Mouse (Mus musculus): Measurements from ENCODE around the gene Gm10642. TPM values are rescaled to one million over a fixed set of nuclear protein-coding genes. Genes with fewer than 3 reads are reported as not detected.
A peak's percentile ranks its signal among the peaks of the same experiment; 100 is the strongest.

Gene Gm10642
- total and polyA plus RNA-seq, 3 experiments: 0.87 to 2.4 TPM; not detected in 1

- no peak for TF ChIP-seq TAL1 (conservative IDR thresholded peaks at IDR 0.05; ENCODE audit: low read depth, low read length)
- no peak for TF ChIP-seq GATA2 (IDR thresholded peaks at IDR 0.05; ENCODE audit: borderline replicate concordance, low read depth, low read length)
- no peak for TF ChIP-seq GATA1 (IDR thresholded peaks at IDR 0.05; ENCODE audit: borderline replicate concordance, low read length)
- TF ChIP-seq POLR2AphosphoS5 (IDR thresholded peaks at IDR 0.05; ENCODE audit: insufficient replicate concordance, low read depth, low read length): no peak
- no peak for TF ChIP-seq CTCF (IDR thresholded peaks at IDR 0.05; ENCODE audit: low read depth, low read length)
- H3K27me3 ChIP-seq (ENCODE audit: insufficient read depth, low read length): no peaks in the 10 kb centered on the region
- peaks cover 40% of the 10 kb centered on the region for H3K4me1 ChIP-seq (ENCODE audit: insufficient read depth, low read depth, low read length)
- DNase-seq (ENCODE audit: low spot score): peak; percentile 97
- H3K4me3 ChIP-seq (ENCODE audit: low read depth, low read length): peak within 1 kb of the TSS; percentile 95
- no peaks in the 10 kb centered on the region for H3K9me3 ChIP-seq (replicated peaks)
- peak; percentile 94 for ATAC-seq (ENCODE audit: extremely low read depth, insufficient number of reproducible peaks, low FRiP score, poor library complexity, severe bottlenecking)
- peaks cover 4% of the 10 kb centered on the region for H3K36me3 ChIP-seq (replicated peaks)
Observed at GRCm38 (mm10) chr9:70678682-70679131, 22.7 kb downstream of the Gm10642 start, which contains the start of gene Adam10. Gene Adam10 (plus strand): TSS chr9:70678997.

- Histone ChIP-seq H3K4me3 (ENCODE audit: low read depth, low read length) (peak overlapping the region; percentile 95), H3K9me3 (replicated peaks) (no peaks in the 10 kb centered on the region), H3K27me3 (ENCODE audit: insufficient read depth, low read length) (no peaks in the 10 kb centered on the region), H3K36me3 (replicated peaks) (peaks cover 4% of the 10 kb centered on the region), H3K4me1 (ENCODE audit: insufficient read depth, low read depth, low read length) (peaks cover 40% of the 10 kb centered on the region)
- peak; percentile 48 for DNase-seq (ENCODE audit: low spot score)
- ATAC-seq (ENCODE audit: extremely low read depth, insufficient number of reproducible peaks, low FRiP score, poor library complexity, severe bottlenecking): no peak
- TF ChIP-seq TAL1 (conservative IDR thresholded peaks at IDR 0.05; ENCODE audit: low read depth, low read length) (no peak), POLR2AphosphoS5 (IDR thresholded peaks at IDR 0.05; ENCODE audit: insufficient replicate concordance, low read depth, low read length) (no peak), GATA1 (IDR thresholded peaks at IDR 0.05; ENCODE audit: borderline replicate concordance, low read length) (no peak), CTCF (IDR thresholded peaks at IDR 0.05; ENCODE audit: low read depth, low read length) (no peak), GATA2 (IDR thresholded peaks at IDR 0.05; ENCODE audit: borderline replicate concordance, low read depth, low read length) (no peak)
Observed at GRCm38 (mm10) chr9:70679132-70680091, 23.4 kb downstream of the Gm10642 start.

- H3K27me3 ChIP-seq (ENCODE audit: insufficient read depth, low read length): no peaks in the 10 kb centered on the region
- ATAC-seq (ENCODE audit: extremely low read depth, insufficient number of reproducible peaks, low FRiP score, poor library complexity, severe bottlenecking): no peak
- no peaks in the 10 kb centered on the region for H3K9me3 ChIP-seq (replicated peaks)
- peaks cover 4% of the 10 kb centered on the region for H3K36me3 ChIP-seq (replicated peaks)
- peaks cover 45% of the 10 kb centered on the region for H3K4me1 ChIP-seq (ENCODE audit: insufficient read depth, low read depth, low read length)
- DNase-seq (ENCODE audit: low spot score): no peak
- no peak for TF ChIP-seq GATA1 (IDR thresholded peaks at IDR 0.05; ENCODE audit: borderline replicate concordance, low read length)
- no peak for TF ChIP-seq CTCF (IDR thresholded peaks at IDR 0.05; ENCODE audit: low read depth, low read length)
- TF ChIP-seq TAL1 (conservative IDR thresholded peaks at IDR 0.05; ENCODE audit: low read depth, low read length): no peak
- TF ChIP-seq POLR2AphosphoS5 (IDR thresholded peaks at IDR 0.05; ENCODE audit: insufficient replicate concordance, low read depth, low read length): no peak
- TF ChIP-seq GATA2 (IDR thresholded peaks at IDR 0.05; ENCODE audit: borderline replicate concordance, low read depth, low read length): no peak
- no peak overlapping the region for H3K4me3 ChIP-seq (ENCODE audit: low read depth, low read length)
Observed at GRCm38 (mm10) chr9:70682202-70682601, 26.2 kb downstream of the Gm10642 start.

GRCm38 (mm10) chr9:70688301-70688968 is 32.4 kb downstream of the Gm10642 start:
- ATAC-seq (ENCODE audit: extremely low read depth, insufficient number of reproducible peaks, low FRiP score, poor library complexity, severe bottlenecking): peak; percentile 88
- TF ChIP-seq TAL1 (conservative IDR thresholded peaks at IDR 0.05; ENCODE audit: low read depth, low read length) (0 out of 2 replicates have a peak, but pooled peaks have one; percentile 21), GATA1 (IDR thresholded peaks at IDR 0.05; ENCODE audit: borderline replicate concordance, low read length) (no peak), POLR2AphosphoS5 (IDR thresholded peaks at IDR 0.05; ENCODE audit: insufficient replicate concordance, low read depth, low read length) (no peak), CTCF (IDR thresholded peaks at IDR 0.05; ENCODE audit: low read depth, low read length) (no peak), GATA2 (IDR thresholded peaks at IDR 0.05; ENCODE audit: borderline replicate concordance, low read depth, low read length) (no peak)
- no peak overlapping the region for H3K4me3 ChIP-seq (ENCODE audit: low read depth, low read length)
- H3K4me1 ChIP-seq (ENCODE audit: insufficient read depth, low read depth, low read length): peaks cover 59% of the 10 kb centered on the region
- no peaks in the 10 kb centered on the region for H3K27me3 ChIP-seq (ENCODE audit: insufficient read depth, low read length)
- no peaks in the 10 kb centered on the region for H3K9me3 ChIP-seq (replicated peaks)
- DNase-seq (ENCODE audit: low spot score): peak; percentile 23
- peaks cover 3% of the 10 kb centered on the region for H3K36me3 ChIP-seq (replicated peaks)

- DNase-seq (ENCODE audit: low spot score) (no peak), ATAC-seq (ENCODE audit: extremely low read depth, insufficient number of reproducible peaks, low FRiP score, poor library complexity, severe bottlenecking) (no peak)
- Histone ChIP-seq H3K9me3 (replicated peaks) (no peaks in the 10 kb centered on the region), H3K27me3 (ENCODE audit: insufficient read depth, low read length) (no peaks in the 10 kb centered on the region), H3K36me3 (replicated peaks) (no peaks in the 10 kb centered on the region), H3K4me1 (ENCODE audit: insufficient read depth, low read depth, low read length) (peaks cover 63% of the 10 kb centered on the region), H3K4me3 (ENCODE audit: low read depth, low read length) (no peak overlapping the region)
- TF ChIP-seq GATA1 (IDR thresholded peaks at IDR 0.05; ENCODE audit: borderline replicate concordance, low read length): no peak
- no peak for TF ChIP-seq TAL1 (conservative IDR thresholded peaks at IDR 0.05; ENCODE audit: low read depth, low read length)
- no peak for TF ChIP-seq GATA2 (IDR thresholded peaks at IDR 0.05; ENCODE audit: borderline replicate concordance, low read depth, low read length)
Observed at GRCm38 (mm10) chr9:70689926-70690325, 33.9 kb downstream of the Gm10642 start.

- Histone ChIP-seq H3K4me1 (ENCODE audit: insufficient read depth, low read depth, low read length) (peaks cover 61% of the 10 kb centered on the region), H3K9me3 (replicated peaks) (no peaks in the 10 kb centered on the region), H3K4me3 (ENCODE audit: low read depth, low read length) (no peak overlapping the region), H3K27me3 (ENCODE audit: insufficient read depth, low read length) (no peaks in the 10 kb centered on the region), H3K36me3 (replicated peaks) (no peaks in the 10 kb centered on the region)
- DNase-seq (ENCODE audit: low spot score) (no peak), ATAC-seq (ENCODE audit: extremely low read depth, insufficient number of reproducible peaks, low FRiP score, poor library complexity, severe bottlenecking) (no peak)
- TF ChIP-seq GATA2 (IDR thresholded peaks at IDR 0.05; ENCODE audit: borderline replicate concordance, low read depth, low read length) (no peak), TAL1 (conservative IDR thresholded peaks at IDR 0.05; ENCODE audit: low read depth, low read length) (no peak), GATA1 (IDR thresholded peaks at IDR 0.05; ENCODE audit: borderline replicate concordance, low read length) (no peak), POLR2AphosphoS5 (IDR thresholded peaks at IDR 0.05; ENCODE audit: insufficient replicate concordance, low read depth, low read length) (no peak), CTCF (IDR thresholded peaks at IDR 0.05; ENCODE audit: low read depth, low read length) (no peak)
Observed at GRCm38 (mm10) chr9:70690579-70690978, 34.5 kb downstream of the Gm10642 start.

Data from G1E (cell line).